Comparison of ENCODE assay signal across 12 mouse cellular contexts in genomic region chr3:109561295-109561694, GRCm38 (mm10).
DNase-seq lines count a peak whose midpoint lies in the region; ATAC-seq lines count a peak whose summit lies in the region.
"Had no signal": no experiment of that assay in that cellular context is flagged by ENCODE, and none has a peak within 500 bp of the region (broad histone marks: within the 10 kb centered on the region; RNA-seq: fewer than 3 reads in every experiment).

No protein-coding gene starts in this region.

- no peak overlapping the region for H3K4me2 ChIP-seq in forebrain, embryonic 11.5 days (ENCODE audit: low read depth, low read length, severe bottlenecking)
- H3K4me2 ChIP-seq in hindbrain, embryonic 15.5 days: peak overlapping the region; percentile 11; the same call in 1 of the 2 replicates
- H3K4me2 ChIP-seq in neural tube, embryonic 11.5 days (ENCODE audit: low read depth): no peak overlapping the region
- no peak overlapping the region for H3K4me2 ChIP-seq in heart, embryonic 12.5 days
- H3K4me2 ChIP-seq: liver, embryonic 13.5 days had no signal

- no peak overlapping the region for H3K27ac ChIP-seq in forebrain, embryonic 11.5 days (ENCODE audit: low read depth, low read length)
- H3K27ac ChIP-seq in forebrain, embryonic 10.5 days: no peak overlapping the region
- no peak overlapping the region for H3K27ac ChIP-seq in hindbrain, embryonic 15.5 days (replicated peaks)
- H3K27ac ChIP-seq in neural tube, embryonic 11.5 days (ENCODE audit: low read depth, low read length): 0 out of 2 replicates have a peak overlapping the region, but pooled peaks have one; percentile 20
- no peak overlapping the region for H3K27ac ChIP-seq in heart, embryonic 12.5 days (ENCODE audit: poor library complexity, severe bottlenecking)
- H3K27ac ChIP-seq: liver, embryonic 13.5 days had no signal

- H3K4me3 ChIP-seq in forebrain, embryonic 11.5 days (ENCODE audit: low read depth, low read length): no peak overlapping the region
- H3K4me3 ChIP-seq in forebrain, embryonic 10.5 days: no peak overlapping the region
- no peak overlapping the region for H3K4me3 ChIP-seq in hindbrain, embryonic 15.5 days
- H3K4me3 ChIP-seq in neural tube, embryonic 11.5 days (ENCODE audit: low read depth, low read length): no peak overlapping the region
- no peak overlapping the region for H3K4me3 ChIP-seq in heart, embryonic 12.5 days
- H3K4me3 ChIP-seq: liver, embryonic 13.5 days; megakaryocyte, embryonic 14.5 days had no signal

- peak; percentile 78 for ATAC-seq in forebrain, embryonic 11.5 days (replicated peaks; ENCODE audit: low FRiP score)
- ATAC-seq in hindbrain, embryonic 15.5 days (ENCODE audit: low FRiP score, low read depth): peak; percentile 84
- peak; percentile 69 for ATAC-seq in neural tube, embryonic 11.5 days (ENCODE audit: insufficient read depth, low FRiP score, low TSS enrichment)
- ATAC-seq in heart, embryonic 12.5 days (ENCODE audit: insufficient number of reproducible peaks, low FRiP score): no peak

- DNase-seq in forebrain, embryonic 11.5 days (ENCODE audit: low spot score): no peak
- DNase-seq in forebrain, embryonic 10.5 days (ENCODE audit: extremely low spot score, low spot score): no peak
- DNase-seq in embryo, embryonic 11 days: peak; percentile 68
- peak; percentile 69 for DNase-seq in neural tube, embryonic 11.5 days (ENCODE audit: low spot score)
- DNase-seq in spleen, postnatal 14 days (ENCODE audit: low spot score in 2 of 2): no peak
- no peak for DNase-seq in thymus, adult 18-20 months
- DNase-seq: gastrocnemius, postnatal 10 days; kidney, adult 11 months; liver, embryonic 13.5 days had no signal

- H3K9me3 ChIP-seq in forebrain, embryonic 11.5 days (ENCODE audit: control insufficient read depth, low read length): no peaks in the 10 kb centered on the region
- H3K9me3 ChIP-seq in forebrain, embryonic 10.5 days: no peaks in the 10 kb centered on the region
- no peaks in the 10 kb centered on the region for H3K9me3 ChIP-seq in hindbrain, embryonic 15.5 days
- no peaks in the 10 kb centered on the region for H3K9me3 ChIP-seq in neural tube, embryonic 11.5 days (ENCODE audit: control insufficient read depth, low read length)
- H3K9me3 ChIP-seq in heart, embryonic 12.5 days (replicated peaks): no peaks in the 10 kb centered on the region
- H3K9me3 ChIP-seq: liver, embryonic 13.5 days; megakaryocyte, embryonic 14.5 days had no signal

- no peak overlapping the region for H3K9ac ChIP-seq in forebrain, embryonic 11.5 days (ENCODE audit: low read length)
- H3K9ac ChIP-seq in hindbrain, embryonic 15.5 days: no peak overlapping the region
- H3K9ac ChIP-seq in neural tube, embryonic 11.5 days (ENCODE audit: low read length): no peak overlapping the region
- no peak overlapping the region for H3K9ac ChIP-seq in heart, embryonic 12.5 days
- H3K9ac ChIP-seq: liver, embryonic 13.5 days had no signal

- no peaks in the 10 kb centered on the region for H3K36me3 ChIP-seq in forebrain, embryonic 11.5 days (ENCODE audit: control insufficient read depth, insufficient read depth, low read length)
- H3K36me3 ChIP-seq in forebrain, embryonic 10.5 days (replicated peaks): no peaks in the 10 kb centered on the region
- no peaks in the 10 kb centered on the region for H3K36me3 ChIP-seq in hindbrain, embryonic 15.5 days
- H3K36me3 ChIP-seq in neural tube, embryonic 11.5 days (ENCODE audit: control insufficient read depth, insufficient read depth, low read length): no peaks in the 10 kb centered on the region
- no peaks in the 10 kb centered on the region for H3K36me3 ChIP-seq in heart, embryonic 12.5 days
- H3K36me3 ChIP-seq: liver, embryonic 13.5 days had no signal

- no peaks in the 10 kb centered on the region for H3K27me3 ChIP-seq in forebrain, embryonic 11.5 days (ENCODE audit: control insufficient read depth, insufficient read depth, low read length)
- H3K27me3 ChIP-seq in forebrain, embryonic 10.5 days (ENCODE audit: poor library complexity, severe bottlenecking): no peaks in the 10 kb centered on the region
- no peaks in the 10 kb centered on the region for H3K27me3 ChIP-seq in hindbrain, embryonic 15.5 days
- H3K27me3 ChIP-seq in neural tube, embryonic 11.5 days (ENCODE audit: control insufficient read depth, insufficient read depth, low read length): no peaks in the 10 kb centered on the region
- no peaks in the 10 kb centered on the region for H3K27me3 ChIP-seq in heart, embryonic 12.5 days (replicated peaks)
- H3K27me3 ChIP-seq: liver, embryonic 13.5 days; megakaryocyte, embryonic 14.5 days had no signal

- 0 out of 2 replicates have a peak, but pooled peaks cover 1% of the 10 kb centered on the region for H3K4me1 ChIP-seq in forebrain, embryonic 11.5 days (replicated peaks; ENCODE audit: control insufficient read depth, insufficient read depth, low read length)
- H3K4me1 ChIP-seq in forebrain, embryonic 10.5 days: peaks cover 19% of the 10 kb centered on the region
- H3K4me1 ChIP-seq in hindbrain, embryonic 15.5 days (replicated peaks): peaks cover 7% of the 10 kb centered on the region; the same call in 1 of the 2 replicates
- peaks cover 9% of the 10 kb centered on the region for H3K4me1 ChIP-seq in neural tube, embryonic 11.5 days (ENCODE audit: control insufficient read depth, insufficient read depth, low read length)
- peaks cover 18% of the 10 kb centered on the region; the same call in 1 of the 2 replicates for H3K4me1 ChIP-seq in heart, embryonic 12.5 days (replicated peaks)
- H3K4me1 ChIP-seq: liver, embryonic 13.5 days had no signal

- 65% methylated on average over 4 of the region's 4 CpGs for WGBS in forebrain, embryonic 11.5 days
- 61% methylated on average over 4 of the region's 4 CpGs for WGBS in forebrain, embryonic 10.5 days
- 10% methylated on average over 4 of the region's 4 CpGs for WGBS in hindbrain, embryonic 15.5 days
- 15% methylated on average over 4 of the region's 4 CpGs for WGBS in neural tube, embryonic 11.5 days
- WGBS in heart, embryonic 12.5 days: 52% methylated on average over 4 of the region's 4 CpGs

Comparison
In these comparisons a context has a peak if more than half of its experiments do, and no peak if none do; other contexts are left out.
1. DNase-seq: peak in embryo, embryonic 11 days (single experiment) and neural tube, embryonic 11.5 days (single experiment); none in forebrain, embryonic 11.5 days (single experiment), forebrain, embryonic 10.5 days (single experiment), spleen, postnatal 14 days (0 of 2) and thymus, adult 18-20 months (0 of 2).